Mouse (Mus musculus): ENCODE data around the gene Naaa. TPM values are rescaled to one million over a fixed set of nuclear protein-coding genes. Genes with fewer than 3 reads are reported as not detected.

Naaa gene
- polyA plus RNA-seq, 1 experiment from 2014 or later = 22.1 TPM

- WGBS = 63% methylated on average over 4 of the region's 4 CpGs
- Histone ChIP-seq H3K9me3 (replicated peaks; ENCODE audit: control insufficient read depth, low read length) (no peaks in the 10 kb centered on the region), H3K4me3 (replicated peaks; ENCODE audit: low read length) (no peak overlapping the region), H3K27me3 (ENCODE audit: control insufficient read depth, insufficient read depth, low read length) (no peaks in the 10 kb centered on the region), H3K4me1 (ENCODE audit: control insufficient read depth, insufficient read depth, low read length) (peaks cover 11% of the 10 kb centered on the region; the same call in 1 of the 2 replicates), H3K4me2 (ENCODE audit: low read depth, low read length) (no peak overlapping the region), H3K36me3 (ENCODE audit: control insufficient read depth, insufficient read depth, low read length) (peaks cover 3% of the 10 kb centered on the region; the same call in 1 of the 2 replicates), H3K9ac (ENCODE audit: low read length) (no peak overlapping the region), H3K27ac (ENCODE audit: low read length) (peak overlapping the region; percentile 45; the same call in 1 of the 2 replicates)
- no peak for ATAC-seq (ENCODE audit: insufficient read depth, low FRiP score)
Observed at GRCm38 (mm10) chr5:92282571-92282970, 4.6 kb upstream of the Naaa start.

- peaks cover 11% of the 10 kb centered on the region; the same call in 1 of the 2 replicates for H3K4me1 ChIP-seq (ENCODE audit: control insufficient read depth, insufficient read depth, low read length)
- no peaks in the 10 kb centered on the region for H3K27me3 ChIP-seq (ENCODE audit: control insufficient read depth, insufficient read depth, low read length)
- H3K9me3 ChIP-seq (replicated peaks; ENCODE audit: control insufficient read depth, low read length) = no peaks in the 10 kb centered on the region
- no peak overlapping the region for H3K9ac ChIP-seq (ENCODE audit: low read length)
- no peak overlapping the region for H3K4me2 ChIP-seq (ENCODE audit: low read depth, low read length)
- no peak overlapping the region for H3K27ac ChIP-seq (ENCODE audit: low read length)
- no peak for ATAC-seq (ENCODE audit: insufficient read depth, low FRiP score)
- H3K36me3 ChIP-seq (ENCODE audit: control insufficient read depth, insufficient read depth, low read length) = no peaks in the 10 kb centered on the region
- no peak overlapping the region for H3K4me3 ChIP-seq (replicated peaks; ENCODE audit: low read length)
- WGBS = 78% methylated on average over 10 of the region's 10 CpGs
Observed at GRCm38 (mm10) chr5:92278942-92279537, 1.1 kb upstream of the Naaa start.

GRCm38 (mm10) chr5:92270496-92270895 lies 7.5 kb downstream of the Naaa start:
- WGBS = 82% methylated on average over 7 of the region's 7 CpGs
- ATAC-seq (ENCODE audit: insufficient read depth, low FRiP score) = no peak
- H3K4me3 ChIP-seq (replicated peaks; ENCODE audit: low read length) = no peak overlapping the region
- no peak overlapping the region for H3K27ac ChIP-seq (ENCODE audit: low read length)
- H3K4me2 ChIP-seq (ENCODE audit: low read depth, low read length) = no peak overlapping the region
- no peaks in the 10 kb centered on the region for H3K27me3 ChIP-seq (ENCODE audit: control insufficient read depth, insufficient read depth, low read length)
- H3K9ac ChIP-seq (ENCODE audit: low read length) = no peak overlapping the region
- H3K9me3 ChIP-seq (replicated peaks; ENCODE audit: control insufficient read depth, low read length) = no peaks in the 10 kb centered on the region
- H3K36me3 ChIP-seq (ENCODE audit: control insufficient read depth, insufficient read depth, low read length) = no peaks in the 10 kb centered on the region
- H3K4me1 ChIP-seq (ENCODE audit: control insufficient read depth, insufficient read depth, low read length) = no peaks in the 10 kb centered on the region

GRCm38 (mm10) chr5:92263761-92264359 lies 14.1 kb downstream of the Naaa start:
- WGBS = 51% methylated on average over 4 of the region's 4 CpGs
- peak; percentile 77; the same call in 1 of the 2 replicates for ATAC-seq (ENCODE audit: insufficient read depth, low FRiP score)
- no peaks in the 10 kb centered on the region for H3K27me3 ChIP-seq (ENCODE audit: control insufficient read depth, insufficient read depth, low read length)
- no peak overlapping the region; the same call in 1 of the 2 replicates for H3K27ac ChIP-seq (ENCODE audit: low read length)
- H3K36me3 ChIP-seq (ENCODE audit: control insufficient read depth, insufficient read depth, low read length) = no peaks in the 10 kb centered on the region
- no peak overlapping the region for H3K4me2 ChIP-seq (ENCODE audit: low read depth, low read length)
- H3K4me3 ChIP-seq (replicated peaks; ENCODE audit: low read length) = no peak overlapping the region
- H3K9me3 ChIP-seq (replicated peaks; ENCODE audit: control insufficient read depth, low read length) = no peaks in the 10 kb centered on the region
- H3K4me1 ChIP-seq (ENCODE audit: control insufficient read depth, insufficient read depth, low read length) = peaks cover 6% of the 10 kb centered on the region; the same call in 1 of the 2 replicates
- H3K9ac ChIP-seq (ENCODE audit: low read length) = no peak overlapping the region

- no peak for ATAC-seq (ENCODE audit: insufficient read depth, low FRiP score)
- Histone ChIP-seq H3K9me3 (replicated peaks; ENCODE audit: control insufficient read depth, low read length) (no peaks in the 10 kb centered on the region), H3K4me1 (ENCODE audit: control insufficient read depth, insufficient read depth, low read length) (peaks cover 6% of the 10 kb centered on the region; the same call in 1 of the 2 replicates), H3K4me3 (replicated peaks; ENCODE audit: low read length) (no peak overlapping the region), H3K36me3 (ENCODE audit: control insufficient read depth, insufficient read depth, low read length) (no peaks in the 10 kb centered on the region), H3K27ac (ENCODE audit: low read length) (no peak overlapping the region), H3K27me3 (ENCODE audit: control insufficient read depth, insufficient read depth, low read length) (no peaks in the 10 kb centered on the region), H3K4me2 (ENCODE audit: low read depth, low read length) (no peak overlapping the region), H3K9ac (ENCODE audit: low read length) (no peak overlapping the region)
- WGBS = 85% methylated on average over 8 of the region's 8 CpGs
Observed at GRCm38 (mm10) chr5:92262646-92263045, 15.3 kb downstream of the Naaa start.

GRCm38 (mm10) chr5:92256218-92256617 lies 21.8 kb downstream of the Naaa start, which contains the start of gene Ppef2:
Ppef2 (minus strand) TSS chr5:92256278.
- no peak within 1 kb of the TSS for H3K9ac ChIP-seq (ENCODE audit: low read length)
- no peaks in the 10 kb centered on the region for H3K36me3 ChIP-seq (ENCODE audit: control insufficient read depth, insufficient read depth, low read length)
- H3K4me3 ChIP-seq (replicated peaks; ENCODE audit: low read length) = no peak within 1 kb of the TSS
- WGBS = 25% methylated on average over 6 of the region's 6 CpGs
- H3K27ac ChIP-seq (ENCODE audit: low read length) = no peak within 1 kb of the TSS
- no peak within 1 kb of the TSS for H3K4me2 ChIP-seq (ENCODE audit: low read depth, low read length)
- H3K9me3 ChIP-seq (replicated peaks; ENCODE audit: control insufficient read depth, low read length) = no peaks in the 10 kb centered on the region
- no peaks in the 10 kb centered on the region for H3K4me1 ChIP-seq (ENCODE audit: control insufficient read depth, insufficient read depth, low read length)
- H3K27me3 ChIP-seq (ENCODE audit: control insufficient read depth, insufficient read depth, low read length) = no peaks in the 10 kb centered on the region
- ATAC-seq (ENCODE audit: insufficient read depth, low FRiP score) = no peak

- Histone ChIP-seq H3K36me3 (ENCODE audit: control insufficient read depth, insufficient read depth, low read length) (no peaks in the 10 kb centered on the region), H3K4me1 (ENCODE audit: control insufficient read depth, insufficient read depth, low read length) (no peaks in the 10 kb centered on the region), H3K4me2 (ENCODE audit: low read depth, low read length) (no peak overlapping the region), H3K27ac (ENCODE audit: low read length) (no peak overlapping the region), H3K9me3 (replicated peaks; ENCODE audit: control insufficient read depth, low read length) (peaks cover 5% of the 10 kb centered on the region; the same call in 1 of the 2 replicates), H3K4me3 (replicated peaks; ENCODE audit: low read length) (no peak overlapping the region), H3K9ac (ENCODE audit: low read length) (no peak overlapping the region), H3K27me3 (ENCODE audit: control insufficient read depth, insufficient read depth, low read length) (no peaks in the 10 kb centered on the region)
- ATAC-seq (ENCODE audit: insufficient read depth, low FRiP score) = no peak
- WGBS = 68% methylated on average over 6 of the region's 6 CpGs
Observed at GRCm38 (mm10) chr5:92254476-92254875, 23.5 kb downstream of the Naaa start.

- ATAC-seq (ENCODE audit: insufficient read depth, low FRiP score) = no peak
- no peaks in the 10 kb centered on the region for H3K4me1 ChIP-seq (ENCODE audit: control insufficient read depth, insufficient read depth, low read length)
- no peaks in the 10 kb centered on the region for H3K36me3 ChIP-seq (ENCODE audit: control insufficient read depth, insufficient read depth, low read length)
- no peaks in the 10 kb centered on the region for H3K27me3 ChIP-seq (ENCODE audit: control insufficient read depth, insufficient read depth, low read length)
- H3K9me3 ChIP-seq (replicated peaks; ENCODE audit: control insufficient read depth, low read length) = peaks cover 7% of the 10 kb centered on the region; the same call in 1 of the 2 replicates
- no peak overlapping the region for H3K27ac ChIP-seq (ENCODE audit: low read length)
- no peak overlapping the region for H3K4me3 ChIP-seq (replicated peaks; ENCODE audit: low read length)
- WGBS = 18% methylated on average over 18 of the region's 18 CpGs
- H3K9ac ChIP-seq (ENCODE audit: low read length) = no peak overlapping the region
- H3K4me2 ChIP-seq (ENCODE audit: low read depth, low read length) = peak overlapping the region; percentile 20; the same call in 1 of the 2 replicates
Observed at GRCm38 (mm10) chr5:92252797-92253343, 25.1 kb downstream of the Naaa start.

- H3K4me1 ChIP-seq (ENCODE audit: control insufficient read depth, insufficient read depth, low read length) = no peaks in the 10 kb centered on the region
- peaks cover 7% of the 10 kb centered on the region; the same call in 1 of the 2 replicates for H3K9me3 ChIP-seq (replicated peaks; ENCODE audit: control insufficient read depth, low read length)
- no peak for ATAC-seq (ENCODE audit: insufficient read depth, low FRiP score)
- H3K27ac ChIP-seq (ENCODE audit: low read length) = no peak overlapping the region
- no peaks in the 10 kb centered on the region for H3K36me3 ChIP-seq (ENCODE audit: control insufficient read depth, insufficient read depth, low read length)
- no peak overlapping the region for H3K9ac ChIP-seq (ENCODE audit: low read length)
- H3K4me3 ChIP-seq (replicated peaks; ENCODE audit: low read length) = no peak overlapping the region
- no peaks in the 10 kb centered on the region for H3K27me3 ChIP-seq (ENCODE audit: control insufficient read depth, insufficient read depth, low read length)
- H3K4me2 ChIP-seq (ENCODE audit: low read depth, low read length) = no peak overlapping the region
- 90% methylated on average over 6 of the region's 6 CpGs for WGBS
Observed at GRCm38 (mm10) chr5:92252031-92252430, 25.9 kb downstream of the Naaa start.

All from stomach, embryonic 16.5 days (tissue).